Mouse (Mus musculus) cortical plate, adult 2 months (tissue): ENCODE results near the gene Gnb1l.

ENCODE experiments used
- CTCF ChIP-seq: fragments of 200-500 bp; IDR thresholded peaks from 2 replicates; pipeline ENCODE4 v1.5.1; 2011; ENCODE audit warnings: mild to moderate bottlenecking, control low read depth, low read length; ENCODE audit not compliant: insufficient read depth; ENCODE audit errors: extremely low read depth
- POLR2A ChIP-seq: fragments of 200-500 bp; IDR thresholded peaks from 2 replicates; pipeline ENCODE4 v1.6.1; 2011; ENCODE audit warnings: mild to moderate bottlenecking, low read length, control low read depth; ENCODE audit not compliant: insufficient read depth; ENCODE audit errors: extremely low read depth

- TF ChIP-seq CTCF (no peak), POLR2A (no peak)
Observed at GRCm38 (mm10) chr16:18543151-18543829, 44.8 kb downstream of the Gnb1l start.
